Mouse (Mus musculus) erythroblast, adult 5-6 weeks (primary cell): ENCODE data around the gene Tubb3. TPM values are rescaled to one million over a fixed set of nuclear protein-coding genes. Genes with fewer than 3 reads are reported as not detected.
A peak's percentile ranks its signal among the peaks of the same experiment; 100 is the strongest.
"Not testable (repeated sequence)": the region's sequence is repeated elsewhere in the genome, so short reads cannot be mapped to it uniquely, and the experiment has no call there.

Experiments used
- ATAC-seq: replicated peaks from 2 replicates; pipeline ENCODE4 v1.8.0; 2016; ENCODE audit warnings: moderate number of reproducible peaks, mild to moderate bottlenecking, moderate TSS enrichment, inconsistent platforms; ENCODE audit not compliant: poor library complexity, low FRiP score, severe bottlenecking
- total RNA-seq, 2 experiments: library from RNA; stranded (forward) in 1 of 2; stranded (reverse) in 1 of 2; fragments of 150-400 nt in 1 of 2; fragments of 200-764, 138-1000 nt in 1 of 2; gene quantifications; 2 replicates each; pipeline versions ENCODE4 v1.2.3 to v1.2.4; 2015 to 2017; ENCODE audit warnings: low replicate concordance in 2 of 2

The Tubb3 gene
- total RNA-seq, 2 experiments from 2014 or later = 3.8 TPM; not detected in 1

DNA sequence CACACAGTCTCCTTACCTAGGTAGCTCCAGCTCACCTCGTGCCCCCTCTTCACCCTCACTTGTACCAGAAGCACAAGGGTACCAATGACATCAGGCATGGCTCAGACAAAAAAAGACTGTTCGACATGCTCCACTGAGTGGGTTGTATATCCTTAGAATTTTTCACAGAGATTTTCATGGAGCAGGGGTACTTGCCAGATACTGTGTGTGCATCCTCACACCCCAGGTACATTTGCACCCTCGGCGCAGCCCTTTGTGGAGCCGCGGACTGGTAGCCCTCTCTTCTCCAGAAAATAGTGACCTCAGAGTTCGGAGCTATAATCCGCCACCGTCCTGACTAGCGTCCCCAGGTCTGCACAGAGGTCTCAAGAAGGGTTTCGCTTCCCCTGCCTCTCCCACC lies 436 bp upstream of the Tubb3 start:
- no peak for ATAC-seq

DNA sequence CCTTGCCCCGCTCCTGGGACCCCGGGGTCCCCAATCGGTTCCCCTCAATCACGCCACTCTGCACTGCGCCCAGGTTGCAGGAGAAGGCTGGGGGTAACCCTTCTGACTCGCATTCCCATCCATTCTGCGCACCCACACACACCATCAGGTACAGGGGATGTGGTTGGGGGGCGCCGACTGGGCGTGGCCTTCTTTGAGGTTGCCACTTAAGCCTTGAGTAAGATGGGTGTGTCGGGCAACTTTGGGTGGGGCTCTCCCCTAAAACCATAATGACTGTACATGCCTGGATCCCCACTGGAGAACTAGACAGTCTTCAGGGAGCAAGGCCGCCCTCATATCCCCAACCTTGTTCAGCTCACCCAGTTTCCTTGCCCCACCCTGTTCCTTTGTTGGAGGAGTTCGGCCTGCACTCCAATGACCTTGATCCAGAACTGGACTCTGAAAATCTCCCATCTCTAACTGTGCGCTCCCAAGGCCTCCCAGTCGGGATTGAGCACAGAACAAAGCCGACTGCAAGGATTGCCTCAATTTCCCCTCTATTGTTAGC lies 630 bp downstream of the Tubb3 start:
- ATAC-seq = no peak

DNA sequence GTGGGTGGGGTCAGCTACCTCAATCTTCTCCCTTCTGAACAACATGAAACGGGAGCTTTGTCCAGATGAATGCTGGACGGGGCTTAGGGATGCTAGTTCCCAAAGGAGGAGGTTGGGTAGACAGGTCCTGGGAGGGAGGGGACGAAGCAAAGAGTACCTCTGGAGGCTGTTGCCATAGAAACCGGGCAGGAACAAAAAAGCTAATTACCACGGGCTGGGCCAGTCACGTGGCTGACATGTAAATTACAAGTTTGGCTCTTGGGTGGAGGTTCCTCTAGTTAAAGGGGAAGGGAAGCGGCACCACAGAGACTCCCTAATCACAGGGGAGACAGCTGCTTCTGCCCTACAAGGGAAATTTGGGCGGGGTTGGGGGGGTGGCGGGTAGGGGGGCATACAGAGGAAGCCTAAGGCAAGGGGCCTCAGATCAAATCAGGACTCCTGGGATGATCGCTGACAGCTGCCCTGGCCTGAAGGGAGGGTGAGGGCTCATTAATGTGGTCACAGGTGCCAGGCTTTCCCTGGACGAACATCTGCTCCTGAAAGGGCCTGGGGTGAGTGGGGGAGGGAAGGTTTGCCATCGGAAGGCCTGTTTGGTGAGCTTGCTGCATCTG lies 1.4 kb downstream of the Tubb3 start:
- ATAC-seq = no peak

DNA sequence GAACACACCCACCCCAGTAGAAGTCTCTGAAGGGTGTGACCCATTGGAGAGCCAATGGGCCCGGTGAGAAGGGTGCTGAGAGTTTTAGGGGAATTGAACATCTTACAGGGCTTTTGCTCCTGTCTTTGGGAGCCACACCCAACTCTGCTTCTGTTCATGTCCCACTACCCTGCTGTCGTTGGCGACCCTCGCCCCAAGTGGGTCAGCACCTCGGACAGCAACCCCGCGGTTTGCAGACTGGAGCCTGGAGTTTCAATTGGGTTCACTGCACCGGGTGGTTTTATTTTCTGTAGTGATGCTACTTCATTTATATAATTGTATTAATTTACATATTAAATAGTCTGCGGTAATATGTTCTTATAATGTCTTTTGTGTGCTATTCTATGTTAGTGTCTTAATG lies 3.0 kb downstream of the Tubb3 start:
- ATAC-seq = no peak

DNA sequence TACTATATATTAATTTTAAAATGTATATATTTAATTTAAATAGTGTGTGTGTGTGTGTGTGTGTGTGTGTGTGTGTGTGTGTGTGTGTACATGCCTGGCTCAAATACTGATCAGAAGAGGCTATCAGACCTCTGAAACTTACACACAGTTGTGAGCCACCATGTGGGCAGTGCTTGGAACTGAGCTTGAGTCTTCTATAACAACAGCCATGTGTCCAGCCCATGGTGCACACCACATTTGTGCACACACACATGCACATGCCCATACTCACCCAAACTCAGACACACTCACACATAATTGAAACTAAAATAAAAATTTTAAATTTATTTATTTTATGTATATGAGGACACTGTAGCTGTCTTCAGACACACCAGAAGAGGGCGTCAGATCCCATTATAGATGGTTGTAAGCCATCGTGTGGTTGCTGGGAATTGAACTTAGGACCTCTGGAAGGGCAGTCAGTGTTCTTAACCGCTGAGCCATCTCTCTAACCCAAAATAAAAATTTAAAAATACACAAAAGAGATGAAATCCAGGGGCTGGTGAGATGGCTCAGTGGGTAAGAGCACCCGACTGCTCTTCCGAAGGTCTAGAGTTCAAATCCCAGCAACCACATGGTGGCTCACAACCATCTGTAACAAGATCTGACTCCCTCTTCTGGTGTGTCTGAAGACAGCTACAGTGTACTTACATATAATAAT lies 3.9 kb downstream of the Tubb3 start:
- ATAC-seq = not testable (repeated sequence)

DNA sequence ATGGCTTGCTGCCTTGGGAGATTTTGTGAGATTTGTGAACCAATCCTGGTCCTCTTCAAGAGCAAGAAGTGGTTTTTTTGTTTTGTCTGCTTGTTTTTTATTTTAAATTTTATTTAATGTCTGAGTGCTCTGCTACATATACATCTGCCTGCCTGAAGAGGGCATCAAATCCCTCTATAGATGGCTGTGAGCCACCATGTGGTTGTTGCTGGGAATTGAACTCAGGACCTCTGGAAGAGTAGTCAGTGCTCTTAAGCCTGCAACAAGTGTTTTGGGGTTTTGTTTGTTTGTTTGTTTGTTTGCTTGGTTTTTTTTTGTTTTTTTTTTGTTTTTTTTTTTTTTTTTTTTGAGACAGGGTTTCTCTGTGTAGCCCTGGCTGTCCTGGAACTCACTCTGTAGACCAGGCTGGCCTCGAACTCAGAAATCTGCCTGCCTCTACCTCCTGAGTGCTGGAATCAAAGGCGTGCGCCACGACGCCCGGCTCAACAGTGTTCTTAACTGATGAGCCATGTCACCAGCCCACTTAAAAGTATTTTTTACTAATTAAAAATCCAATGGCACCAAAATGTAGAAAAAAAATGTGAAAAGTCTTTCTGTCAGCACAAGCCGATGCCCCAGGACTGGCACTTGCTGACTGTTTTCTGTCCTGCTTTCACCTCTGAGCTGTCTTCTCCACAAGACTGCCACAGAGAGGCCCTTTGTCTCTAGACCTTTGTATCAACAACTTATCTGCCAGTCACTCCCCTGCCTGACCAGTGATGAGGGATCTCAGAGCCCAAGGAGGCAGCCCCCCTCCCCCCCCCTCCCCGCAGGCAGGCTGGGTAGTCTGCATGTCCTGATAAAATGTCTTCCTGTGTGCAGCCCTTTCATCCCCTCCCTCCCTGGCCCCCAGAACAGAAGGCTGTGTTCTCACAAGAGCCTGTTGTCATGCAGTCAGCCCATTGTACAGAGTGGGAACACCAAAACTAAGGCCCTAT lies 5.0 kb downstream of the Tubb3 start:
- ATAC-seq = no peak

DNA sequence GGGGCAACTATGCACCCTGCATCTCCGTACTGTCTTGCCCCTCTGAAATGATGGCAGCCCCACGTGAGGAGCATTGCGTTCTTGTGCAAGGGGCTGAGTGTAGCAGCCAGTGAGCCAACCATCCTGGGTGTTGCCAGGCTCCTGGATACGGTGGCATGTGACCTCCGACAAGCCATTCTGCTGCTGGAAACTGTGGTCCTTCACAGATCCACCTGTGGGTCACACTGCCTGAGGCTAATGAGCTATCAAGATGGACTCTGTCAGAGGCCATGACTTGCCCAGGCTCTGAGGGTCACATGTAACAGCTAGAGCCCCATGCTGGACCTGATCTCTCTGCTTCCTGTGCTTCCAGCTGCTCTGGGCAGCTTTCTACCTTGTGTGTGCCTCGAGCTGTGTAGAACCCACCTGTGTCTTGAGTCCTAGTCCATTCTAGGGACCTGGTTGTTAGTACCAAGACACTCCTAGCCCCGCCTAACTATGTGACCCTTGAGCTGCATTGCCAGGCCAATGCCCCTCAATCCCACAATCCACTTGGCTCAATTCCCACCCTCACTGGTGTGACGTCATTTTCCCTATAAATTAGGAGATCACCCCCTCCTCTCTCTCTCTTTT lies 5.8 kb downstream of the Tubb3 start:
- ATAC-seq = no peak

DNA sequence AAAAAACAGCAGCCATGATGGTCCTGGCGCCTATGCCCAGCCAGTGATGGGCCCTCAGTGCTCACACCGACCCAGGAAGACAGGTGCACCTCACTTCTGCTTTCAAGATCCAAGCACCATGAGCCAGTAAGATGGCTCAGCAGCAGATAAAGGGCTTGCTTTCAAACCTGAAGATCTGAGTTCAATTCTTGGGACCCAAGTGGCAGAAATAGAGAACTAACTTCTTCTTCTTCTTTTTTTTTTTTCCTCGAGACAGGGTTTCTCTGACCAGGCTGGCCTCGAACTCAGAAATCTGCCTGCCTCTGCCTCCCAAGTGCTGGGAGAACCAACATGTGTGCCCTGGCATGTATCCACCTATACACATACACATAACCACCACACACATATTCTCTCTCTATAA lies 8.5 kb downstream of the Tubb3 start:
- no peak for ATAC-seq

DNA sequence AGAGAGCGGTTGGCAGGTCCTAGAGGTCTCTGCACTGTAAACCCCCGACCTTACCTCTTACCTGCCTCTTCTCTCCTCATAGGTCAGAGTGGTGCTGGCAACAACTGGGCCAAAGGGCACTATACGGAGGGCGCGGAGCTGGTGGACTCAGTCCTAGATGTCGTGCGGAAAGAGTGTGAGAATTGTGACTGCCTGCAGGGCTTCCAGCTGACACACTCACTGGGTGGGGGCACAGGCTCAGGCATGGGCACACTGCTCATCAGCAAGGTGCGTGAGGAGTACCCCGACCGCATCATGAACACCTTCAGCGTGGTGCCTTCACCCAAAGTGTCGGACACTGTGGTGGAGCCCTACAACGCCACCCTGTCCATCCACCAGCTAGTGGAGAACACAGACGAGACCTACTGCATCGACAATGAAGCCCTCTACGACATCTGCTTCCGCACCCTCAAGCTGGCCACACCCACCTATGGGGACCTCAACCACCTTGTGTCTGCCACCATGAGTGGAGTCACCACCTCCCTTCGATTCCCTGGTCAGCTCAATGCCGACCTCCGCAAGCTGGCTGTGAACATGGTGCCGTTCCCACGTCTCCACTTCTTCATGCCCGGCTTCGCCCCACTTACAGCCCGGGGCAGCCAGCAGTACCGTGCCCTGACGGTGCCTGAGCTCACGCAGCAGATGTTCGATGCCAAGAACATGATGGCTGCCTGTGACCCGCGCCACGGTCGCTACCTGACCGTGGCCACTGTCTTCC lies 9.5 kb downstream of the Tubb3 start:
- no peak for ATAC-seq

DNA sequence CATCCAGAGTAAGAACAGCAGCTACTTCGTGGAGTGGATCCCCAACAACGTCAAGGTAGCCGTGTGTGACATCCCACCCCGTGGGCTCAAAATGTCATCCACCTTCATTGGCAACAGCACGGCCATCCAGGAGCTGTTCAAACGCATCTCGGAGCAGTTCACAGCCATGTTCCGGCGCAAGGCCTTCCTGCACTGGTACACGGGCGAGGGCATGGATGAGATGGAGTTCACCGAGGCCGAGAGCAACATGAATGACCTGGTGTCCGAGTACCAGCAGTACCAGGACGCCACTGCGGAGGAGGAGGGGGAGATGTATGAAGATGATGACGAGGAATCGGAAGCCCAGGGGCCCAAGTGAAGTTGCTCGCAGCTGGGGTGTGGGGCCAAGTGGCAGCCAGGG lies 10.1 kb downstream of the Tubb3 start:
- no peak for ATAC-seq

DNA sequence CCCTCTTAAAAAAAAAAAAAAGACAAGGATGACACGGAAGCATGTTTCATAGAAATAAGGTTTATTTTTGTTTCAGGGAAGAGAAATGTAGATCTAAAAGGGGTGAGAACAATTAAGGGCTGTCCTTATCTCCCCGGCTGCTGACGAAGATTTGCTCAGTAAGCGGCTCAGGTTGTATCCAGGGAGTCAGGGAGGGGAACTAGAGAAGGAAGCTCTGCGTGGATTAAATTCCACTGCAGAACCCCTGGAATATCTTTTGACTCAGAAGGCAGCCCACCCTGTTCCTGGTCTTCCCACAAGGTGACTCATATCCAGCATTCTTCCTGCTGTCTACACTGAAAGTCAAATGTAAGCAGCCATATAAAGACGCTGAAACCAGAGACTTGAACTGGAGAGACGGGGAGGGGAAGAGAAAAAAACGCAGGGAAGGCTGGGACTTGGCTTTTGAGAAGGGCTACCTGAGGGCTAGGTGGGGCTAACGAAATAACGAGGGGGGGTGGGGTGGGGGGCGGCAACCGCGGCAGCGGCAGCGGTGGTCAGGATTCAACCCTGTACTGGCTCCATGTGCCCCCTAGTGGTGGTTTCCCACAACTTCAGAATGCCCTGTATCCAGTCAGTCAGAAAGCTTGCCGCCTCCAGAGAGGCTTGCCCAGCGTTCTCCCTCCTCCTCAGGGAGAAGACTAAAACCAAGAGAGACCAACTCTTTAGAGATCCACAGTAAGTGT lies 11.0 kb downstream of the Tubb3 start:
- ATAC-seq = peak; percentile 80

DNA sequence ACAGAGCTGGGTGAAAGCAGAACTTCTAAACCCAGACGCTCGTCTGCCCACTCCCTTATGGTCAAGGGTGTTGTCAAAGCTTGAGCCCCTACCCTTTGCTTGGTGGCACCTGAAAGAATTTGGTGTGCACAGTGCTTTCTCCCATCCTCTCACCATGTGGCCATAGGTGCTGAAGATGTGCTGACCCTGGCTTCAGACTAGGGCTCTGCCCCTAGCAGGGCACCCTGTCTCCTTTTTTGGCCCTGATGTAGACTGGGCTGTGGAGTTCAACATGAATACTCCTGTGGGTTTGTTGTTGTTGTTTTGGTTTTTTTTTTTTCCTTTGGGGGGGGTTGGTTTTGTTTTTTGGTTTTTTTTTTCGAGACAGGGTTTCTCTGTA lies 11.5 kb downstream of the Tubb3 start:
- peak; percentile 27 for ATAC-seq

DNA sequence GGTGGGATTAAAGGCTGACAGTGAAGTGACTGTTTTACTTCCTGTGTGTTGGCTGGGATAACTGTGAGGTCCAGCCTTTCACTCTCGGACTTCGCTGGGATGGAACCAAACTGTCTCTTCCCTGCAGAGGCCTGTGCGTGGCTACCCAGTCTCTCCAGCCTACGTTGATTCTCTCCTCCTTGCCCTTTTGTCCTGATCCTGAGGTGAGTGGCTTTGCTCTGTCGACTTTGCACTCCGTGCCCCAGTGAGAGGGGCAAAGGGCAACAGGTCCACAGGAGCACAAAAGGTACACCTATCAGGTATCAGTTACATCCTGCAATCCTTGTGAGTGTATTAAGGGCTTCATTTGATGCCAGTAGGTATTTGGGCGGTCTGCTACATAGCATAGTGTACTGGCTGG lies 12.2 kb downstream of the Tubb3 start, which contains the start of gene Def8:
Def8 (plus strand) TSS at position 87 of the 400 bp plus-strand sequence.
- ATAC-seq = no peak

DNA sequence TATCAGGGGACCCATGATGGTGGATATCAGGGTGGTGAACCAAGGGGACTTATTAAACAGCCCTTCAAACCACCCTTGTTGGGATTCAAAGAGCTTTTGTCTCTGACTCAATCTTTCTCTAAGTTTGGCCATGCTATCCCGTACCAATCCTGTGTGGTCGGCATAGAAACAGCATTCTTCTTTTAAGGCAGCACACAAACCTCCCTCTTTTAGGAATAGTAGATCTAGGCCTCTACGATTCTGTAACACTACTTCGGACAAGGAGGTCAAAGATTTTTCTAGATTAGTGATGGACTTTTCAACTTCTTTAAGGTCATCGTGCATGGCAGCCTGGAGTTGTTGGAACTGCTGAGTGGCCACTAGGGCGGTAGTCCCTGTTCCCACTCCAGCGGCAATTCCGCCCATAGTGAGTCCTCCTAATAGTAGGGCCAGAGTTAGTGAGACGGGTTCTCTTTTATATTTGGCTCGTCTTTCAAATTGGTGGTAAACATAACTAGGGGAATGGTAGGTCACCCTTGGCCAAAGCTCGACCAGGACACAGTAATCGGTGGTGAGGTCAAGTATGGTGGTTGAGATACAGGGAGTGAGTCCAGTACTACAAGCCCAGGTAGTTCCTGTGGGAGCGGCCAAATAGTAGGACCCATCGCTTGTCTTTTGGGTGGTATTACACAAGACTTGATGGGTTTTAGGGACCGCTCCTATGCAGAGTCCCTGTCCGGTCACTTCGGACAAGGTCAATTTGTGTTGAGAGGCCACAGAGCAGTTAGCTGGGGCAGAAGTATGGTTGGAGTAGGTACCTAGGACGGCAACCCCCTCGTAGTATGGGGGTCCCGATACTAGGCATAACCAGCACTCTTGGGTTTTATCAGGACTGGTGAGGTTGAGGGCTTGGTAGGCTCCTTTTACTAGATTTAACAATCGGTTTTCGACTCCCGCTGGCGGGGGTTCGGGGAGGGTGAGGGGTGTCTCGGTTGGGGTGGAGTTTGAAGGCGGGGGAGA lies 15.6 kb downstream of the Tubb3 start:
- ATAC-seq = no peak

DNA sequence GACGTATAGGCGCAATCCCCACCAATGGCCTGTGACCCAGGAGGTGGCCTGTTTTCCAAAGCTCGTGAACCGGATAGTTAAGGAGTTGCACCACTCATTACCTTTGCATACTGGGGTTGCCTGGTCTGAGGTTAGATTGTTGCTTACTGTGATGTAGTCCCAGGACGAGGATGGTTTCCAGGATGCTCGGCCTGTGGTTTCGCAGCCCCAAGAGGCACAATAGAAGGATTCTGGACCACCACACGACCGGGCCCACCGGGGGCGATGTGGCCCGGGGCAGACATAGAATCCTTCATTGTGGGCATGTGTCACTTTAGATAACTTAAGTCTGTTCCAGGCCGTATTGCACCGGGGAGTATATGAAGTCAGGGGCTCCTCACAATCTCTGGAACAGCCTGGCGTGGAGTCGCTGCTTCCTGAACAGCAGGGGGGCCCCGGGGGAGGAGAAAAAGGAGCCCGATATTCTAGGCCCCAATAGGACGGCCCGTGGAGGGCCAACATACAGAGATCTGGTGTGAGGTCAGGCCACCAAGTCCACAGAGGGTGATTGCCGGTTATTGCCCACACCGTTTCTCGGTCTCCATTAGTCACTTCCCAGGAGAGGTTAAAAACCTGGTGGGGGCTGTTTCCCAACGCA lies 16.5 kb downstream of the Tubb3 start:
- ATAC-seq = no peak

DNA sequence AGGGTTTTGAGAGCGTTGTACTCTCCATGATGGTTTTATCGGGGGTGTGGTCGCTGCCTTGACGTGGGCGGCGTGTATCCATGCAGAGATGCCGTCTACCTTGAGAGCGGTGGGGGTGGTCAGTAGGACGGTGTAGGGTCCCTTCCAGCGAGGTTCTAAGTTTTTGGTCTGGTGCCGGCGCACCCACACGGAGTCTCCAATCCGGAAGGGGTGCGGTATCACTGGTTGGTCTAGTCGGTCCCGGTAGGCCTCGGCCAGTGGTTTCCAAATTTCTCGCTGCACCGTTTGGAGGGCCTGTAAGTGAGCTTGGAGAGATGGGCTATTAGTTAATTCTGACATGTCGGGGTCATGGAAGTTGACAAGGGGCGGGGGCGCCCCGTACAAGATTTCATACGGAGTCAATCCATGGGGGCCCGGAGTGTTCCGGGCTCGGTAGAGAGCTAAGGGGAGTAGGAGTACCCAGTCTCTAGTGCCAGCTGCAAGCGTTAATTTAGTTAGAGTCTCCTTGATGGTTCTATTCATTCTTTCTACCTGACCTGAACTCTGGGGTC lies 17.2 kb downstream of the Tubb3 start:
- no peak for ATAC-seq
